Mouse (Mus musculus): ENCODE data around the gene Bmi1.

GRCm38 (mm10) chr2:18680501-18680900, 3.7 kb downstream of the Bmi1 start:
- TF ChIP-seq GATA1 (IDR thresholded peaks at IDR 0.05; ENCODE audit: low read length): no peak
- TF ChIP-seq TAL1 (IDR thresholded peaks at IDR 0.05; ENCODE audit: low read length): no peak
